Mouse (Mus musculus) cerebellum, postnatal 14 days (tissue): ENCODE data around the gene Zbtb42.

Source experiments
- DNase-seq, 2 experiments: peaks; one replicate each; pipeline ENCODE4 v3.0.0; 2021; ENCODE audit warnings: mixed read lengths in 2 of 2

Zbtb42 gene

DNA sequence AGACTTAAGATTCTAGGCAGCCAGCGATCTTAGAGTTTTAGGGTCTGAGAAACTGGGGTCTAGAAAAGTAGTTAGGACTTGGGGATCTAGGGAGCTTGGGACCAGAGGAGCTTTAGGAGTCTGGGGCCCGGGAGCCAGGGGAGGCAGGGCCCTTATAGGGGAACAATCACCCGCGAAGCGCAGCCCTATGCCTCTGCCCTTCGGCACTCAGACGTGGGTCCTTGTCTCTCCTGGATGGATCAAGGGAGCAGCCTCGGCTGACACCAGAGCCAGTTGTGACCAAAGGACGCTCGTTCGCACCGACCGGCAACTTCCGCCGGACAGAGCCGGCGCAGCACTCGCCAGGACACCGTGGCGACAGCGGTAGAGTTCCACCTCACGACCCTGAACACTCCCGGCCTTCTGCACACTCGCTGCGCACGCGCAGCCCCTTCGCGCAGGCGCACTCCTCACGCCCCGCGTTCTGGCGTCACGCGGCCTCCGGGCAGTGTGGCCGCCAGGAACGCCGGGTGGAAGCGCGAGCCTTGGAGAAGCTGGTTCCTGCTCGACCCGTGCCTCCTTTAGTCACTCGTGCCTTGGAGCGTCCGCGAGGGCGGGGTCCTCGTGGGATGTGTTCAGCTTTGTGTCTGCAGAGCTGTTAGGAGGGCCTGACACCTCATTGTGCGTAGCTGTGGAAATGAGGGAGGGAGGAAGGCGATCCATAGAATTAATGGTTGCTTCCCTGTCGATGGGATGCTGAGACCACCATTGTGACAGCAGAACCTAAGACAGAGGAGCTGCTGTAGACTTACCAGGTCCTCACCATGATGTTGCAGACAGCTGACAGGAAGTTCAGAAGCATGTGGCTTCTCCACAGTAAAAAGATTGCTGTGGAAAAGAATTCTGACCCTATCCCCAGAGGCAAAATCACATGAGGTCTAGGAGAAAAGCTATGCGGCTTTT lies 14.8 kb downstream of the Zbtb42 start:
- DNase-seq: peak; percentile 98

DNA sequence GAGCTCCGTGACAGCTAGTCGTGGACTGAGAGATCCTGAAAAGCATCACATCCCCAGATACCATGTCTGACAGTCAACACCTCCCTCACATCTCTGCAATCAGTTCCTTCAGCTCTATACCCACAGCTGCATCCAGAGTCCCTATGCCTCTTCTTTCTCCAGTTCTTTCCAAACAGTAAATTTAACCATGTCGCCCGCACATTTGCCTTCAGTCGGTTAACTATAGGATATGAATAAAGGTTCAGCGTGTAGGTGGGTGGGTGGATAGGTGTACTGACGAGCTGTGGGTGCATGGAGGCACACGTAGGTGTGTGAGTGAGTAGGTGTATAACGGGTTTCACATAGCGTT lies 15.5 kb downstream of the Zbtb42 start:
- DNase-seq: no peak

DNA sequence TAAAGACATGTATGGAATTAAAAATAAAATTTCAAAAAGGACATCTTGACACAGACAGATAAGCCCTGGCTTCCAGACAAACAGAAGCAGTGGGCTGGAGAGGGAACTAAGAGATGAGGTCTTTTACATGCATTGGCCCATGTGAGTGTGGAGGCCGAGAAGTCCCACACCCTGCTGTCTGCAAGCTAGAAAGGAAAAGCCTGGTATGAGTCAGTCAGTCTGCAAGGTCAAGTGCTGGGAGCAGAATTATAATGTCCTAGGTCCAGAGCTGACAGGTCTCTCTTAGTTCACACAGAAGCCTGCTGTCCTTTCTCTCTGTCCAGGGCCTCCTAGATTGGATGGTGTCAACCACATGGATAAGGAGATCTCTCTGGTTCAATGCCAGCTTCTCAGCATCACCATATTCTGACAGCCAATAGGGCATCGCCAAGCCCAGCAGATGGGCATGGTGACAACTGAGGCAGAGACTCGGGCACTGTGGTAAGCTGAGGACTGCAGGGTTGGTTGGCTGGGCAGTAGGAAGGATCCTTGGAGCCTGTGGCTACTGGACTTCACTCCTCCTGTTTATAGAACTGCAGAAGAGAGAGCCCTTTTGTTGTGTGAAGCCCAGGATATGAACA lies 18.3 kb downstream of the Zbtb42 start:
- DNase-seq: peak; percentile 56 to 68

DNA sequence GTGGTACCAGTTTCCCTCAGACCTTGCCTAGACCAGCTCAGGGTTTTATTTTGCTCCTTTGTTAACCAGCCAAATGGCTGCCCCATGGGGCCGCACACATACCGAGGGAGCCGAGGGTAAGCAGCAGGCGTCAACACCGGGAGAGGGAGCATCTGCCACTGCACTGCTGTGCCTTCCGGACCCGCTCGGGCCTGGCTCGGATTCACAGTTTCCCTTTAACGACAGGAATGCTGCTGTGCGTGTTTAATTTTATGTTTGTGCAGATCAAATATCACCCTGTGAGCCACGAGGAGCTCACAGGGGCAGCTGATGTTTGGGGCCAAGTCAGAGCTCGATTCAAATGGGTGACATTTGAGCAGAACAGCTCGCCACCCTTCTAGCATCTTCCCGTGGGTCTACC lies 21.9 kb downstream of the Zbtb42 start:
- no peak for DNase-seq

DNA sequence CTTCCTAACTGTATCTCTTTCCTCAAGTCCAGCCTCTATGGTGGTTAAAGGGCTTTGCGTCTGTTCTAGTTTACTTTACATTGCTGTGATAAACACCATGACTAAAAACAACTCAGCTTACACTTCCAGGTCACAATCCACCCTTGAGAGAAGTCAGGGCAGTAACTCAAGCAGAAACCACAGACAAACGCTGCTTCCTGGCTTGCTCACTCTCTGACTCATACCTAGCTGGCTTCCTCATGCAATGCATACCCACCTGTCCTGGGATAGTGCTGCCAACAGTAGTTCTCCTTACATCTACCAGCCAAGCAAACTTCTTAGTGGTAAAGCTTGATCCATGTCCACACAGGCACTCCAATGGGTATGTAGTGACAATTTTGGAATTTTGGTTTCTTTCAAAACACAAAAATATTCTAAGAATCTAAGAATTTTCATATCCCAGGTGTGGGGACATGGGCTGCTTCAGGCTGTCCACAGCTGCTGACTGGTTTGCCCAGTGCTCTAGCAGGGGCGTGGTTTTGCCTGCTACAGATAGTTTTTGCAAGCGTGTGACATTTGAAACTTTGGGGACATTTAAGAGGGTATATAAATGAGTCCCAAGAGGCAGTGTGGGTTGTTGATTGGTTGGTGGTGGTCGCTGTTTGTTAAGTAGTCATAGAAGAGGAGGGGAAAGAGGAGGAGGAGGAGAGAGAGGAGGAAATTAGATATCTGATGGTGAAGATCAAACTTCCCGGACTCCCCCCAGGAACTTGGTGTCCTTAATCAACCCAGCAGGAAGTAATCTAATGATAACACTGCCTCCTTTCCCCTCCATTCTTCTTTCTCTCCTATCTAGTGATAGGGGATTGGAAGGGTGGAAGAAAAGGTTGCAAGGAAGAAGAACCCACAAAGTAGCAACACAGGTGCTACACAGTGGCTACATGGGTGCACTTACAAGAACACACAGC lies 24.0 kb downstream of the Zbtb42 start:
- no peak for DNase-seq

DNA sequence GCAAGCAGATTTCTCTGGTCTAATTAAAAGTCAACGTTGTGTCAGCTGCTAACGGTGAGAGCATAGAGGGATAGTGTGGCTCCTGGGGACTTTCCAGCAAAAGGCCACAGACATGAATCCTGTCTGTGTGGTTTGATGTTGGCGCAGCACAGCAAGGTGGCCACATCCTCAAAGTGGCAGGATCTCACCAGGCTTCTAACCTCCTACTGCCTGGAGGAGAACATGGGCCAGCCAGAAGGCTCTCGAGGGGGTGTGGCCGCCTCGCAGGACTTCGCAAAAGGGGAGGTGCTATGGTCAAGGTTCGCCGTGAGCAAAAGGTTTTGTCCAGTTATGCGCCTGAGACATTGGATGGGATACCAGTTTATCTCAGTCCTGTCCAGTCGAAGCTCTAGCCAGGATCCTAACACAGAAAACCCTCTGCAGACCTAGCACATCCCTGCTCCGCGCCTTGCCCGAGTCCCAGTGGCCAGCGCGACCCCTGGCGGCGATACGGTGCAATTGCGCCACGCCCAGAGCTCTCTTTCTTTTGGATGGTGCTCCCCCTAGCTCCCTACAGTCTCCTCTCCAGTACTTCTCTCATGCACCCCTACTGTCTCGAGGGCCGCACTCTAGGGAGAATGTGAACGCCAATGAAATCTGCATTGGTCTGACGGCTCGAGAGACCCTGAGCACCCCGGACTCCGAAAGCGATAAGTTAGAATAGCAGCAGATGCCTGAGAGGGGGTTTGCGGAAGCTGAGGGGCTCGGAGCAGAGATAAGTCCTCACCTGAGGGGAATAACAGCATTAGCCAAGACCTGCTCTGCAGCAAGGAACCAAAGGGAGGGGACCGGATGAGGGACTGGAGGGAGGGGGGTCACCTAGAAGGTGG lies 28.3 kb downstream of the Zbtb42 start:
- peak; percentile 94 to 96 for DNase-seq

DNA sequence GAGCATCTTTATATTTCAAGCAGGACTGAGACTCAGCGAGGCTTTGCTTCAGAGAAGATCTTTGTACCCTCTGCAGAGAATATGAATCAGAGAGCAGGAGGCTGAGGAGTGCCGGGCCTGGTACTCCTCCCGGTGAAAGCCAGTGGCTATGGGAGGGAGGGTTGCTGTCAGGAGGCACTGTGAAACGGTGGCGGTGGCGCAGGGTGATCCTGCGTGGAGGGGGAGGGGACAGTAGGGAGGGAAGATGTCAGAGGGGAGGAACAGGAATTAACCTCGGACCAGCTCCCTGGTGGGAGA lies 28.9 kb downstream of the Zbtb42 start:
- DNase-seq: no peak

DNA sequence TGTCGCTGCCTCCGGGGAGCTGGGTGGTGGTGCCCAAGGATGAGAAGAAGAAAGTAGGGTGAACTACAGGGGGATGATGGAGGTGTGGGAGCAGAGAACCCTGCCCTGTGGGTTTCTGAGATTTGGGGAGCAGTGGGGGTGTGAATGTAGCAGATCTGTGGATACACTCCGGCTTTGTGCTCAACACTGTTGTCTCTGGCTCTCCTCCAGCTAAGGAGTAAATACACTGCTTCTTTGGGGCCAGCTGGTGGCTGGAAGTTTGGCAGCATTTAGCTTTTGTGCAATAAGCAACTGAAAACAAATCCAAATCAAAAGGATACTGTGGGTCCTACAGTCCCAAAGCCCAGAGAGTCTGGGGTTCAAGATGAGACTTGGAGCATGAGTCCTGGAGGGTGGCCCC lies 35.4 kb downstream of the Zbtb42 start:
- DNase-seq: peak in 1 of 2 experiments; percentile 35

DNA sequence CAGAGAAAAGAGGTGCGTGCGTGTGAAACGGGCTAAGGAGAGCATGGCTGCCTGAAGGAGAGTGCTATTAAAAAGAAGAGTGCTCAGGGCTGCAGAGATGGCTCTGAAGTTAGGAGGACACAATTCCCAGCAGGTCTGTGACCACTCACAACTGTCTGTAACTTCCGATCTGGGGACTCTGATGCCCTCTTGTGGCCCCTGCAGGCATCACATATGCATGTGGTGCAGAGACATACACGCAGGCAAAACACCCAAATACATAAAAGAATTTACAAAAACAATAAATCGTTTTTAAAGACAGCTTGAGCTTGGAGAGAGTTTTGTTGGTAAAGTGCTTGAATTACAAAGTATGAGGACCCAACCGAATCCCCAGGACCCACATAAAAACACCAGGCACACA lies 38.5 kb downstream of the Zbtb42 start:
- peak; percentile 64 to 76 for DNase-seq

DNA sequence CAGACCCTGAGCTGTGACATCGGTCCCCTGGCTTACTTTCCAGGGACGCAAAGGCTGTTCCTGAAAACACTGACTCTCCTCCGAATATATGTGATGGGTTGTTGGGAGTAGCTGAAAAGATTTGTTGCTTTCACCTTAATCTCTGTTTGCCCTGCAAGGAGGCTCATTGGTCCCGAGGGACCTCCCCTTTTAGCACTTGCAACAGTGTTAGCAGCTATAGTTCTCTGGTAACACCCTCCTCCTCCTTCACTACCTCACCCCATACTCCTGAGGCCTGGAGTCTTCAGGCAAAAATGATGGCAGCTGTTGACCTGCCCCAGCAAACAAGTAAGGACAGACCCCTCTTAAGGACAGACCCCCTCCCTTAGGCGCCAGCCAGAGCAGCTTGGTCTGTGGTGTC lies 40.4 kb downstream of the Zbtb42 start:
- no peak for DNase-seq

DNA sequence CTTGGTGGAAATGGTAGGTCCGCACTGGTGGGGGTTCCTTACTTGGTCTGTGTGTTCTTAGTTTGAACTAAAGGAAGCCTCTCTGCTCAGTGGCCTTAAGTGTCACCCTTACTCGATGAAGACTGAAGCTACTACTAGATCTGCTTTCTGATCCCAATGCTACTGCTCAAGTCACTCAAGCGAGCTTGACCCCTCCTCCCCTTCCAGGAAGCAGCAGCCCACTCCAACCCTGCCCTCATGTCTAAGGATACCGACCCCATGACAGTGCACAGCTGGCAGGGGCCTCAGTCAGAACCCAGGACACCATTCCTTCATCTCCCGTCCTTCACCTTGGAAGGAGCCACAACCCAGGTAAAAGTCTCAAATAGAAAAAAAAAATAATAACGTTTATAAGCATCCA lies 41.6 kb downstream of the Zbtb42 start, which contains the start of gene Cep170b:
Gene Cep170b (plus strand): TSS at position 240 of the 400 bp plus-strand sequence.
- DNase-seq: no peak

DNA sequence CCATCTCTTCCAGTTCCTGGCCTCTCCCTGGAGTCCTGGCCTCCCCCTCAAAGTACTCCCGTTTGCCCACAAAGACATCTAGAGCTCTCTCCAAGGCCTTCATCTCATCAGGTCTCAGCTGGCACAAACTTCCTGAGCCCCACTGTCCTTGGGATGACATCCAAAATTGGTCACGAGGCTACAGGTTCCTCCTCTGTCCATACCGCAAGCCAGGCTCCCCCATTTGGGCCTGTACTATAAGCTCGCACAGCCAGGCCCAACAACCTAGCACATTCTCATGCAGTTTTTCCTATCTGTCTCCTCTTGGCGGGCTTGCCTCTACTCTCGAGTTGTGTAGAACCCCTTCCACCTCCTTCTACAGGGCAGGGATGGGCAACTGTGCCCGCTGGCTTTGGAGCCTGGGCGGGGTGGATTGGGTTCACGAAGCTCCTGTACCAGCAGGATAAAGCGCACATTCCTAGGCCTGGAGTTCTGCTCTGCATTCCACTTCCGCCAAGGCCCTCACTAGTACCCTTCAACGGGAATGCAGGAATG lies 42.3 kb downstream of the Zbtb42 start:
- peak in 1 of 2 experiments; percentile 38 for DNase-seq

DNA sequence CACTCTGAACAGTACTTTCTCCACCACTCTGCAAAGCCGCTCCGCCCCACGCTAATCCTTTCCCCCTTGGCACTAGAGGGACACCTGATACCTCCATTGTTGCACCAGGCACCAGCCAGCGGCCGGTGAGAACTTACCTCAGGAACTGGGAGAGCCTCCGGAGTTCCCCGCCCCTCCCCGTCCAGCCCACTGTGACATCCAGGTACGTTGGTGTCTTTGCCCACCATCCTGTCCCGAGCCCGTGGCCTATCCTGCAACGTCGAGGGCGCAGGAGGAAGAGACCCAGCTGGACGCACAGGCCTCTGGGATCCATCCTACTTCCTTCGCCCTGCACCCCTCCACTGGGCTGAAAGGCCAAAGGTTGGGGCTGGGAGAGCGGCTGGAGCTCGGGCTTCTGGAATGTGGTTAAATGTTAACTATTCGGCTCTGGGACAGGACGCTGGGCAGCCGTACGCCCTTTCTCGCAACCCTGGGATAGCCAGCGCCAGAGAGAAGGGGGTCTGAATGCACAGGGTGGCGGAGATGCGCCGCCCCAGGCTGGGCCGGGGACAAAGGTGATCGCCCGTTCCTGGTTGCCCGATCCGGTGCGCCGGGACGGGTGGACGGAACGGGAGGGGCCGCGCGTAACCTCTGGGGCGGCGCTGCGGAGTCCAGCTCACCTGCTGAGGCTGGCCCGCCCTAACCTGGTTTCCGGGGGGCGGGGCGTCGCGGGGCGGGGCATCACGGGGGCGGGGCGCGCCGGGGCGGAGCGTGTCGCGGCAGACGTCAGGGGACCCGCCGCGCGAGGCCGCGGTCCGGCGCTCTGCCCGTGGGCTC lies 43.0 kb downstream of the Zbtb42 start:
- peak; percentile 80 to 83 for DNase-seq

DNA sequence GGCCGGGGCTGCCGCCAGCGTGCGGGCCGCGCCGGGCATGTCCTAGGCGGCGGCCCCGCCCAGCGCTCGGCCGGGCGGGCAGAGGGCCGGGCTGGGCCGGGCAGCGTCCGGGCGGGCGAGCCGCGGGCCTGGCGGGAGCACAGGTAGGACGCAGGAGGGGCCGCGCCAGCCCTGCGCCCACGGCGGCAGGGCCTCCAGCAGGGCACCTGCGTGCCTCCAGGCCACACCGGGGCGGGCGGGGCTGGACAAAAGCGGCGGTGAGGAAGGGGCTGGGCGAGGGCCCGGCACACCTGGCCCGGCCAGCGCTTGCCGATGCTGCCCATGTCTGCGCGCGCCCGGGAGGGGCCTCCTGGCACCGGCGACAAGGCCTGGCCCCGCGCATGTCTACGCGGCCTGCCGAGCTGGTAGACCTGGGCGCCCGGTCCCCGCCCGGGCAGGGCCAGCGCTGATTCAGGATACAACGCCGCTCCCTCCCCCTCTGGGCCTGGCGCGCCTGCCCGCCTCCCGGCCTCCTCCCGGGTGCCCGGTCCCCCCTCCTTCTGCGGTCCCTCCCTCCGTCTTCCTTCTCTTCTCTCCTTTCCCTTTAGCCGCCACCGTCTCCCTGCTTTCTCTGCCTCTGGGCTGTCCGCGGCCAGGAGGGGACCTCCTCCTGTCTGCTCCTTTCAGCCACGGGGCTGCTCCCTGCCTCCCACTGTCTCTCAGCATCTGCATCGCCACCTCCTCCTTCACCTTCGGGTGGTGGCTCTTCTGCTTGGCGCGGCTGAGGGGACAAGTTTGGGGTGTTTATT lies 43.8 kb downstream of the Zbtb42 start:
- DNase-seq: peak; percentile 77 to 79

DNA sequence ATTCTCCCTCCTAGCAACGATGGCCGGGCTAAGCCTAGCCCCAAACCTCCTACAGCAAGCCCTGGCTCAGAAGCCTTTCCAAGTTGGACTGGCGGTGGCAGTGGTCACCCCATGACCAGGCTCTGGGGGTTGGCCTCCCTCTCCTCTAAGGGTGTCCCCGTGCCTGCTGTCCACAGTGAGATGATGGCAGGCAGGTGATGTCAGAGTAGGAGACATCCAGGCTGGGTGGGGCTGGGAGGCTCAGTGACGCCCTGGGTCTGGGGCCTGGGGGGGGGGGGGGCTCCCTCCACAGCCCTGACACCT lies 44.4 kb downstream of the Zbtb42 start:
- DNase-seq: no peak

DNA sequence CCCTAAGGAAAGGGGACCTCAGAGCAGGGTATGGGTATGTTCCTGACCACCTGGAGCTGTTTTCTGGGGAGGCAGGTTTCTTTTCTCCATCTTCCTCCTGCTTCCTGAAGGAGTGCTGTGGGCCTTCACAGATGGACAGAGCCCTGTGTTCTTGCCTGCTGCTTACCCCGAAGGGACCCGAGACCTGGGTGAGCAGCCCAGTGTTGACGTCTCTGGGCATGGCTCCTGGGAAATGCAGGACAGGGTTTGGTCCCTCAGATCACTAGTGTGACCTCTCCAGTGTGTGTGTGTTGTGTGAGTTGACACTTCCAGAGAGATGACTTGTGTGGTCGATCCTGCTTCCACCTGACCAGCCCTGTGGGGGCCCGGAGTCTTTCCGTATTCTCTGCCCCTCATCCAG lies 44.8 kb downstream of the Zbtb42 start:
- DNase-seq: no peak

DNA sequence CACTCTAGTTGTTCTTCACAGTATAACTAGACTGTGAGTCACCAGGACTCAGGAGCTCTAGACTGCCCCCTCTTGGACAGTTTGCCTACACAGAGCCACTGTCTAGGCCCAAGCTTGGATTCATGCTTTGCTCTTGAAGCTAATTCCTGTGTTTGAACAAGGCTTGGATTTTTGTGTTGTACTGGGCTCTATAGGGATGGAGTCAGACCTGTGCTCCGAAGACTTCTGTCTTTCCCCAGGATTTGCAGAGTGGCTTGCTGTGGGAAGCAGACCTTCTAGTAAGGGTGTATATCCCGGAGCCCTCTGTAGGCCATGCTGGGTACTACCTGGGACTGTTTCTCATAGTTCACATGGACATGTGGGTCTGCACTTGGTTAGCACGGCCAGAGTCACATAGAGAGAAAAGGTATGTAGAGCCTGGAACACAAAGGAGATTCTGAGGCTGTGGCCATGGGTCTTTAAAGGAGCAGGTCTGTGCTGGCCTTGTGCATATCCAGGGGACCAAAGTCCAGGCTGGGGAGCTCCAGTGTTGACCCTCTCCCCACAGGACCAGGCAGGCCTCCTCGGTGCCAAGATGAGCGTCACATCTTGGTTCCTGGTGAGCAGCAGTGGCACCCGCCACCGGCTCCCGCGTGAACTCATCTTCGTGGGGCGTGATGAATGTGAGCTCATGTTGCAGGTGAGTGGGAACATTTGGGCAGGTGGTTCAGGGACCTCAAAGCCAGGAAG lies 45.6 kb downstream of the Zbtb42 start:
- peak; percentile 90 to 94 for DNase-seq

DNA sequence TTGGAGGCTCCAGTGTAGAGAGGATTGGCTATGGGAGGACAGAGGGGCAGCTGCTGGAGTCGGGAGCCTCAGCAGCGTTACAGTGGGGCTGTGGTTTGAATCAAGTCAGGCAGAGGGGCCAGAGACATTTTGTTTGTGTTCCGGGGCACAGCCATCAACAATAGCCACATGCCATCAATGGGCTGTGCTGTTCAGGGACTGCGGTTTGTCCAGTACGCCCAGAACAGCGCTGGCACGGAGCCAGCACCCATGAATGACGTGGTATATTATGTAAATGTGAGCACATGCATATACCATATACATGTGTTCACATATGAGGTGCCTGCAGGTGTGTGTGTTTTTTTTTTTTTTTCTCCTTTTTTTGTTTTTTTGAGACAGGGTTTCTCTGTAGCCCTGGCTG lies 49.2 kb downstream of the Zbtb42 start:
- DNase-seq: peak in 1 of 2 experiments; percentile 25

DNA sequence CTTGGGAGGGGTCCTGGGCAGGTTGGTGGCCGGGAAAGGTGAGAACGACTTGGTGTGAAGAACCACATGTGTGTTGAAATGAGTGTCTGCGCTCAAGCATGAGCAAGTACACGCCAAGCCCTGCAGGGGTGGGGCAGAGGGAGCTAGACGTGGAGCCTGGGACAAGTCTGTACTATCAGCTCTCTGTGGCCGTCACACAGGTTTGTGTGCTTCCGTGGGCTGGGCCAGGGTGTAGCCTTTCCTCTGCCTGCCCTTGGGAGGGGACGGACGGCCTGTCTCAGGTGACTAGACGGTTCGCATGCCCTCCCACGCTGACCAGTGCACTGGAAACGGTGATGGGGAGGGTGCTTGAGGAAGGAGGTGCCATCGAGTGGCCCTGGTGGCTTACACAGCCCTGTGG lies 52.2 kb downstream of the Zbtb42 start:
- DNase-seq: no peak
